Mouse (Mus musculus) olfactory bulb, adult 2 months (tissue): Measurements from ENCODE around the gene Golt1b.

Source experiments
- CTCF ChIP-seq: fragments of 200-500 bp; IDR thresholded peaks from 2 replicates; pipeline ENCODE4 v1.5.1; 2012; ENCODE audit warnings: low read depth, mild to moderate bottlenecking, low read length, moderate library complexity; ENCODE audit not compliant: insufficient read depth
- POLR2A ChIP-seq: fragments of 200-500 bp; IDR thresholded peaks from 2 replicates; pipeline ENCODE4 v1.6.1; 2012; ENCODE audit warnings: mild to moderate bottlenecking, low read depth, low read length, moderate library complexity; ENCODE audit not compliant: insufficient read depth

- TF ChIP-seq CTCF (no peak), POLR2A (no peak)
Measured at GRCm38 (mm10) chr6:142379961-142380360, 7.1 kb upstream of the Golt1b start.
